Mouse (Mus musculus): ENCODE results near the gene Nanos1. TPM values are rescaled to one million over a fixed set of nuclear protein-coding genes. Genes with fewer than 3 reads are reported as not detected.

Gene Nanos1
- polyA plus RNA-seq, 1 experiment from 2014 or later: 1.3 TPM

Small RNA genes lying within 50 kb of the gene (microRNA-seq; reads per million reads assigned to microRNA genes)
- not detected for gene mmu-mir-3084-1

Other genes with a start within 250 kb of the Nanos1 start
- gene Cacul1, start 175.0 kb upstream of the Nanos1 start, polyA plus RNA-seq (2015; fragmentation: Nextera tagmentation; extraction: Ambion mirVana): 9.4 TPM in 2 replicates
- 74.9 and 78.5 TPM in 2 replicates for gene Eif3a, start 34.7 kb downstream of the Nanos1 start, polyA plus RNA-seq (2015; fragmentation: Nextera tagmentation; extraction: Ambion mirVana)
- gene Fam45a, start 55.6 kb downstream of the Nanos1 start, polyA plus RNA-seq (2015; fragmentation: Nextera tagmentation; extraction: Ambion mirVana): 20.2 and 20.9 TPM in 2 replicates
- 0.62 and 1.1 TPM in 2 replicates for gene Sfxn4, start 105.5 kb downstream of the Nanos1 start, polyA plus RNA-seq (2015; fragmentation: Nextera tagmentation; extraction: Ambion mirVana)
- gene Prdx3, start 118.6 kb downstream of the Nanos1 start, polyA plus RNA-seq (2015; fragmentation: Nextera tagmentation; extraction: Ambion mirVana): 341 TPM in 2 replicates
- 0.41 and 0.47 TPM in 2 replicates for gene Grk5, start 133.8 kb downstream of the Nanos1 start, polyA plus RNA-seq (2015; fragmentation: Nextera tagmentation; extraction: Ambion mirVana)